Mouse (Mus musculus): ENCODE measurements around the gene Olfr629. TPM values are rescaled to one million over a fixed set of nuclear protein-coding genes. Genes with fewer than 3 reads are reported as not detected.
"Not testable (repeated sequence)": the region's sequence is repeated elsewhere in the genome, so short reads cannot be mapped to it uniquely, and the experiment has no call there.

Gene Olfr629
- total RNA-seq (2021): not detected

GRCm38 (mm10) chr7:103744843-103745242 is at the start of gene Olfr629:
Gene Olfr629 (minus strand): TSS chr7:103744943.
- DNase-seq: no peak

GRCm38 (mm10) chr7:103792669-103793388 is 48.1 kb upstream of the Olfr629 start:
- no peak for DNase-seq

- no peak for DNase-seq
Observed at GRCm38 (mm10) chr7:103791721-103792120, 47.0 kb upstream of the Olfr629 start, which contains the start of gene Olfr67. Gene Olfr67 (minus strand): TSS chr7:103791821.

- no peak for DNase-seq
Observed at GRCm38 (mm10) chr7:103779598-103779997, 34.9 kb upstream of the Olfr629 start, which contains the start of gene Olfr68. Gene Olfr68 (minus strand): TSS chr7:103779698.

GRCm38 (mm10) chr7:103777652-103778051 is 32.9 kb upstream of the Olfr629 start:
- not testable (repeated sequence) for DNase-seq

- DNase-seq: no peak
Observed at GRCm38 (mm10) chr7:103771494-103771893, 26.8 kb upstream of the Olfr629 start, which contains the start of gene Olfr69. Gene Olfr69 (minus strand): TSS chr7:103771594.

GRCm38 (mm10) chr7:103767687-103768086 is 22.9 kb upstream of the Olfr629 start:
- DNase-seq: not testable (repeated sequence)

GRCm38 (mm10) chr7:103762212-103762611 is 17.5 kb upstream of the Olfr629 start:
- not testable (repeated sequence) for DNase-seq

GRCm38 (mm10) chr7:103757233-103757632 is 12.5 kb upstream of the Olfr629 start, which contains the start of gene Olfr630:
Gene Olfr630 (minus strand): TSS chr7:103757333.
- DNase-seq: no peak

GRCm38 (mm10) chr7:103730074-103730473 is 14.7 kb downstream of the Olfr629 start, which contains the start of gene Olfr628:
Gene Olfr628 (plus strand): TSS chr7:103730374.
- DNase-seq: no peak

GRCm38 (mm10) chr7:103716398-103716797 is 28.3 kb downstream of the Olfr629 start:
- not testable (repeated sequence) for DNase-seq

- no peak for DNase-seq
Observed at GRCm38 (mm10) chr7:103714371-103714770, 30.4 kb downstream of the Olfr629 start, which contains the start of gene Olfr243. Gene Olfr243 (plus strand): TSS chr7:103714671.

- no peak for DNase-seq
Observed at GRCm38 (mm10) chr7:103712024-103712423, 32.7 kb downstream of the Olfr629 start.

GRCm38 (mm10) chr7:103699469-103699868 is 45.3 kb downstream of the Olfr629 start:
- no peak for DNase-seq

Other genes starting within 250 kb of the Olfr629 start
- not detected for gene Olfr609, start 246.9 kb downstream of the Olfr629 start, total RNA-seq (2021)
- not detected for gene Olfr610, start 232.8 kb downstream of the Olfr629 start, total RNA-seq (2021)
- gene Olfr611, start 224.1 kb downstream of the Olfr629 start, total RNA-seq (2021): not detected
- not detected for gene Olfr612, start 202.2 kb downstream of the Olfr629 start, total RNA-seq (2021)
- not detected for gene Olfr613, start 196.9 kb downstream of the Olfr629 start, total RNA-seq (2021)
- not detected for gene Olfr615, start 188.9 kb downstream of the Olfr629 start, total RNA-seq (2021)
- not detected for gene Olfr616, start 175.8 kb downstream of the Olfr629 start, total RNA-seq (2021)
- gene Olfr617, start 171.9 kb downstream of the Olfr629 start, total RNA-seq (2021): not detected
- gene Olfr618, start 154.8 kb downstream of the Olfr629 start, total RNA-seq (2021): not detected
- gene Olfr619, start 144.4 kb downstream of the Olfr629 start, total RNA-seq (2021): not detected
- not detected for gene Olfr620, start 132.4 kb downstream of the Olfr629 start, total RNA-seq (2021)
- gene Olfr622, start 102.2 kb downstream of the Olfr629 start, total RNA-seq (2021): not detected
- not detected for gene Olfr623, start 81.2 kb downstream of the Olfr629 start, total RNA-seq (2021)
- gene Olfr624, start 73.8 kb downstream of the Olfr629 start, total RNA-seq (2021): not detected
- gene Olfr625-ps1, start 62.2 kb downstream of the Olfr629 start, total RNA-seq (2021): not detected
- not detected for gene Olfr243, start 30.3 kb downstream of the Olfr629 start, total RNA-seq (2021)
- not detected for gene Olfr628, start 14.6 kb downstream of the Olfr629 start, total RNA-seq (2021)
- not detected for gene Olfr630, start 12.4 kb upstream of the Olfr629 start, total RNA-seq (2021)
- gene Olfr69, start 26.7 kb upstream of the Olfr629 start, total RNA-seq (2021): not detected
- gene Olfr68, start 34.8 kb upstream of the Olfr629 start, total RNA-seq (2021): not detected
- not detected for gene Olfr67, start 46.9 kb upstream of the Olfr629 start, total RNA-seq (2021)
- gene Hbb-bt, start 69.1 kb upstream of the Olfr629 start, total RNA-seq (2021): 1,000 to 10,000 TPM in 1 of 2 experiments, 100 to 1,000 TPM in 1; 541 to 1,864 TPM
- gene Hbb-bs, start 83.2 kb upstream of the Olfr629 start, total RNA-seq (2021): over 10,000 TPM in 1 of 2 experiments, 1,000 to 10,000 TPM in 1; 4,494 to 12,962 TPM
- not detected for gene Hbb-bh2, start 95.6 kb upstream of the Olfr629 start, total RNA-seq (2021)
- gene Hbb-bh1, start 98.2 kb upstream of the Olfr629 start, total RNA-seq (2021): not detected
- gene Hbb-y, start 108.3 kb upstream of the Olfr629 start, total RNA-seq (2021): under 1 TPM in 1 of 2 experiments, not detected in 1; 0.74 TPM
- not detected for gene Olfr66, start 141.3 kb upstream of the Olfr629 start, total RNA-seq (2021)
- gene Olfr64, start 149.5 kb upstream of the Olfr629 start, total RNA-seq (2021): not detected
- not detected for gene Olfr65, start 158.5 kb upstream of the Olfr629 start, total RNA-seq (2021)
- gene Olfr631, start 183.9 kb upstream of the Olfr629 start, total RNA-seq (2021): not detected
- not detected for gene Olfr632, start 189.4 kb upstream of the Olfr629 start, total RNA-seq (2021)
- gene Olfr633, start 199.5 kb upstream of the Olfr629 start, total RNA-seq (2021): not detected
- under 1 TPM in 1 of 2 experiments, not detected in 1; 0.05 TPM for gene Olfr635, start 226.2 kb upstream of the Olfr629 start, total RNA-seq (2021)